ENCODE assay signal across 18 mouse cellular contexts in the genomic region with DNA sequence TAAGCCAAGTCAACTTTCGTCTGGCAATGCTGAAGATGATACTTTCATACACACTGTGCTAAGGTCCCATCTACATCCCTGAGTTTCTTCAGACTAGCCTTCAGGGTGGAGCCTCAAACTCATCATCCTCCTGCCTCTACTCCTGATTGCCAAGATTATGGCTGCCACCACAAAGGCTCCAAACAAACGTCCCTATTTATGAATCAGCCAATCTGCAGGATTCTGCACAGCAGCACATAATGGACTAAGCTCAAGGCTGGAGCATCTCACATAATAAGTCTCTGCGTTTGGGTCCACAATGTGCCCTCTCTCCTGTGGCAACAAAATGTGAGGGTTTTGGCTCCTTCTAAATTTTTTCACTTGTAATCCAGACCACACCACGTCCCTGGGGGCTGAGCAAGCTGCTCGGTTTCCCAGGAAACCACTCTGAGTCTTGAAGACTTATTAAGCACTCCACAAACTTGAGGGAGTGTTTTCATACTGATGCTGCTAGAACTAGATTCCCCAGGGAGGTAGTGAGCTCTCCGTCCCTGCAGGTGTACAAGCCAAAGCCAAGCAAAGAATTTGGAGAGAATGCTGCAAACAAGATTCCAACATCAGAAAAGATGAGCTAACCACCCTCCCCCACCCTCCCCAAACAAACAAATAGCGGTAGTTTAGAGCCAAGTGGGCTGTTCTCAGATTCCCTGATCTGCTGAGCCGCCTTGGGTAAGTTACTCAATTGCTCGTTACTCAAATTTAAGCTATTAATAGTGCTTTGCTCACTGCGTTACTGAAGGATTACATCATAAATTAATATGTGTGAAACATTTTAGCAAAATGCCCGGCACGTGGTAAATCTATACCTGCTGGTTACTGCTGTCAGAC. TPM values are rescaled to one million over a fixed set of nuclear protein-coding genes. Genes with fewer than 3 reads are reported as not detected.
DNase-seq lines count a peak whose midpoint lies in the region; ATAC-seq and TF ChIP-seq lines count a peak whose summit lies in the region.
"Had no signal": no experiment of that assay in that cellular context is flagged by ENCODE, and none has a peak within 500 bp of the region (broad histone marks: within the 10 kb centered on the region; RNA-seq: fewer than 3 reads in every experiment).

No protein-coding gene starts in this region.

- H3K4me3 ChIP-seq in hindbrain, postnatal 0 days (ENCODE audit: low read length): no peak overlapping the region
- H3K4me3 ChIP-seq in hindbrain, embryonic 16.5 days (ENCODE audit: low read length): no peak overlapping the region
- H3K4me3 ChIP-seq in gastrocnemius, adult 2 months: no peak overlapping the region
- no peak overlapping the region for H3K4me3 ChIP-seq in kidney, embryonic 16.5 days (ENCODE audit: low read length)
- H3K4me3 ChIP-seq: midbrain, embryonic 10.5 days; neural tube, embryonic 13.5 days had no signal

- H3K9me3 ChIP-seq in hindbrain, postnatal 0 days (ENCODE audit: low read length): no peaks in the 10 kb centered on the region
- no peaks in the 10 kb centered on the region for H3K9me3 ChIP-seq in hindbrain, embryonic 16.5 days (ENCODE audit: control insufficient read depth, low read length)
- no peaks in the 10 kb centered on the region for H3K9me3 ChIP-seq in kidney, embryonic 16.5 days (ENCODE audit: low read length)
- H3K9me3 ChIP-seq: midbrain, embryonic 10.5 days; neural tube, embryonic 13.5 days had no signal

- ATAC-seq in hindbrain, postnatal 0 days: peak; percentile 30; the same call in 1 of the 2 replicates
- no peak for ATAC-seq in hindbrain, embryonic 16.5 days
- ATAC-seq in megakaryocyte, adult 5-6 weeks (ENCODE audit: poor library complexity, severe bottlenecking): peak; percentile 76
- no peak for ATAC-seq in kidney, embryonic 16.5 days (ENCODE audit: low FRiP score, low TSS enrichment)
- ATAC-seq: liver, postnatal 0 days had no signal

- no peak overlapping the region for H3K9ac ChIP-seq in hindbrain, postnatal 0 days (replicated peaks; ENCODE audit: low read length)
- H3K9ac ChIP-seq in hindbrain, embryonic 16.5 days (ENCODE audit: low read depth, low read length): no peak overlapping the region
- H3K9ac ChIP-seq in kidney, embryonic 16.5 days (replicated peaks; ENCODE audit: low read length): no peak overlapping the region
- H3K9ac ChIP-seq: liver, postnatal 0 days; neural tube, embryonic 13.5 days had no signal

- peak; percentile 53 for DNase-seq in hindbrain, postnatal 0 days (ENCODE audit: low spot score)
- peak; percentile 60 for DNase-seq in NIH3T3 (ENCODE audit: low read depth)
- peak; percentile 77 for DNase-seq in gastrocnemius, adult 2 months
- no peak for DNase-seq in cerebellum, postnatal 25 days
- DNase-seq: cerebellum, adult 9-10 months; kidney, adult 11 months; left cerebral cortex, postnatal 4 days; liver, postnatal 0 days; right cerebral cortex, postnatal 4 days had no signal

- no peaks in the 10 kb centered on the region for H3K27me3 ChIP-seq in hindbrain, postnatal 0 days (ENCODE audit: insufficient read depth, low read length)
- H3K27me3 ChIP-seq in hindbrain, embryonic 16.5 days (replicated peaks; ENCODE audit: control insufficient read depth, insufficient read depth, low read length): no peaks in the 10 kb centered on the region
- H3K27me3 ChIP-seq in kidney, embryonic 16.5 days (ENCODE audit: insufficient read depth, low read length): no peaks in the 10 kb centered on the region
- H3K27me3 ChIP-seq: neural tube, embryonic 13.5 days had no signal

- intact Hi-C loops in gastrocnemius, adult 2 months (cut with DNase I): no loop called here

- no peak overlapping the region for H3K27ac ChIP-seq in hindbrain, postnatal 0 days
- no peak overlapping the region for H3K27ac ChIP-seq in hindbrain, embryonic 16.5 days (ENCODE audit: low read depth, low read length)
- H3K27ac ChIP-seq in gastrocnemius, adult 2 months: peak overlapping the region; percentile 63
- no peak overlapping the region for H3K27ac ChIP-seq in kidney, embryonic 16.5 days (ENCODE audit: low read length)
- H3K27ac ChIP-seq: midbrain, embryonic 10.5 days; neural tube, embryonic 13.5 days had no signal

- H3K4me2 ChIP-seq in hindbrain, postnatal 0 days (ENCODE audit: low read depth, low read length): no peak overlapping the region
- H3K4me2 ChIP-seq in hindbrain, embryonic 16.5 days (ENCODE audit: low read length): no peak overlapping the region
- no peak overlapping the region for H3K4me2 ChIP-seq in kidney, embryonic 16.5 days (replicated peaks; ENCODE audit: low read depth, low read length)
- H3K4me2 ChIP-seq: neural tube, embryonic 13.5 days had no signal

- WGBS in hindbrain, postnatal 0 days: 47% methylated on average over 12 of the region's 12 CpGs
- WGBS in hindbrain, embryonic 16.5 days: 61% methylated on average over 12 of the region's 12 CpGs
- WGBS in kidney, embryonic 16.5 days: 48% methylated on average over 12 of the region's 12 CpGs

- TF ChIP-seq CTCF in hindbrain, postnatal 0 days (IDR thresholded peaks at IDR 0.05; ENCODE audit: low read depth): no peak
- no peak for TF ChIP-seq CTCF in gastrocnemius, adult 2 months (IDR thresholded peaks at IDR 0.05)

- peaks cover 5% of the 10 kb centered on the region; the same call in 1 of the 2 replicates for H3K4me1 ChIP-seq in hindbrain, postnatal 0 days (ENCODE audit: insufficient read depth, low read length)
- H3K4me1 ChIP-seq in hindbrain, embryonic 16.5 days (ENCODE audit: control insufficient read depth, insufficient read depth, low read depth, low read length): no peaks in the 10 kb centered on the region; the same call in 1 of the 2 replicates
- peaks cover 6% of the 10 kb centered on the region; the same call in 1 of the 2 replicates for H3K4me1 ChIP-seq in kidney, embryonic 16.5 days (ENCODE audit: insufficient read depth, low read length)
- H3K4me1 ChIP-seq: neural tube, embryonic 13.5 days had no signal

- H3K36me3 ChIP-seq in hindbrain, postnatal 0 days (ENCODE audit: insufficient read depth, low read length): no peaks in the 10 kb centered on the region
- H3K36me3 ChIP-seq in hindbrain, embryonic 16.5 days (ENCODE audit: control insufficient read depth, insufficient read depth, low read length): no peaks in the 10 kb centered on the region
- no peaks in the 10 kb centered on the region for H3K36me3 ChIP-seq in kidney, embryonic 16.5 days (ENCODE audit: insufficient read depth, low read length)
- H3K36me3 ChIP-seq: midbrain, embryonic 10.5 days; neural tube, embryonic 13.5 days had no signal

RNA-seq across cellular contexts. Expression of gene F830045P16Rik, which starts 21.8 kb away (rescaled TPM):
- total RNA-seq in hindbrain, postnatal 0 days (2014; rRNA removed): not detected in 2 replicates
- polyA plus RNA-seq in hindbrain, postnatal 0 days (2015; fragmentation: Nextera tagmentation; extraction: Ambion mirVana): not detected in 2 replicates
- not detected in 2 replicates for polyA plus RNA-seq in hindbrain, embryonic 16.5 days (2015; fragmentation: Nextera tagmentation; extraction: Ambion mirVana)
- total RNA-seq in gastrocnemius, adult 2 months (2021): not detected
- not detected in 2 replicates for total RNA-seq in megakaryocyte, adult 5-6 weeks (2015)
- total RNA-seq in megakaryocyte, adult 5-6 weeks (2017): not detected in 2 replicates
- polyA plus RNA-seq in kidney, embryonic 16.5 days (2015; fragmentation: Nextera tagmentation; extraction: Ambion mirVana): not detected in 2 replicates
- total RNA-seq: adrenal gland, postnatal 4 days had no signal
- polyA plus RNA-seq: hindbrain, embryonic 11.5 days; liver, postnatal 0 days; midbrain, embryonic 10.5 days; neural tube, embryonic 13.5 days; stomach, embryonic 16.5 days; urinary bladder, adult 2 months had no signal

RNA-seq across cellular contexts. Expression of gene Sirpa, which starts 34.4 kb away (rescaled TPM):
- 87.7 and 135 TPM in 2 replicates for total RNA-seq in hindbrain, postnatal 0 days (2014; rRNA removed)
- 35.8 and 37.1 TPM in 2 replicates for polyA plus RNA-seq in hindbrain, postnatal 0 days (2015; fragmentation: Nextera tagmentation; extraction: Ambion mirVana)
- polyA plus RNA-seq in hindbrain, embryonic 16.5 days (2015; fragmentation: Nextera tagmentation; extraction: Ambion mirVana): 31.9 and 34.6 TPM in 2 replicates
- total RNA-seq in gastrocnemius, adult 2 months (2021): 1 to 10 TPM; 5.0 to 7.4 TPM
- total RNA-seq in megakaryocyte, adult 5-6 weeks (2015): 290 and 306 TPM in 2 replicates
- 325 and 361 TPM in 2 replicates for total RNA-seq in megakaryocyte, adult 5-6 weeks (2017)
- 29.0 and 29.8 TPM in 2 replicates for polyA plus RNA-seq in kidney, embryonic 16.5 days (2015; fragmentation: Nextera tagmentation; extraction: Ambion mirVana)

Comparison
In these comparisons a context has a peak if more than half of its experiments do, and no peak if none do; other contexts are left out.
1. ATAC-seq: peak in hindbrain, postnatal 0 days (single experiment) and megakaryocyte, adult 5-6 weeks (single experiment); none in hindbrain, embryonic 16.5 days (single experiment) and kidney, embryonic 16.5 days (single experiment).
2. DNase-seq: peak in hindbrain, postnatal 0 days (single experiment), NIH3T3 (single experiment) and gastrocnemius, adult 2 months (single experiment); none in cerebellum, postnatal 25 days (0 of 2).
3. RNA of gene Sirpa, which starts 34.4 kb away (total RNA-seq): 290 to 361 TPM in megakaryocyte, adult 5-6 weeks and 87.7 to 135 TPM in hindbrain, postnatal 0 days; 5.0 to 7.4 TPM in gastrocnemius, adult 2 months; every median in the first group is over 10 times any median in the second.